Mouse (Mus musculus): ENCODE results near the gene Sh3pxd2a.

DNA sequence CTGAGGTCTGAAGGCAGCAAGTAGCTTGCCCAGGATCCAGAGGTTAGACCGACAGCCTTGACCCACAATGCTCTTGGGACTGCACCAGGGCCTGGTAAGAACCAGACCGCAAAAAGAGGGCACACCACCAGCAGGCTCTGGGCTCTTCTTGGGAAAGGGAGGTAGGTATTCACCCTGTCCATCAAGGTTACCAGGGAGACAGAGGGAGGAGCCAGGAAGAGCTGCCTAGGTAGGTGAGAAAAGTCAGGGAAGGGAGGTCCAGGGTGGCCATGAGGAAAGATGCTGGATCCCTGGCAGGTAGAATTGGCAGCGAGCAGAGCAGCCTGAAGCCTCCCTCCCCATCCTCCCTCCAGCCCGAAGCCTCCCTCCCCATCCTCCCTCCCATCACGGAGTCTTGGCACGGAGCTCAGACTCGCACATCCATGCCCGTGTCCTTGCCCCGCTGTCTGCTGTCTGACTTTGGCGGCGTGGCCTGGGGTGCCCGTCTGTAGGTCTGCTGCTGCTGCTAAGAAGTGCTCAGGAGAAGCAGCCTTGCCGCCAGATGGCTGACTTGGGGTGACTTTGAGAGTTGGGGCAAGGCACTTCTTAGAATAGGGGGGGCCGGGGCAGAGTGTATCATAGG is 115.7 kb downstream of the Sh3pxd2a start:
- TF ChIP-seq CTCF (conservative IDR thresholded peaks at IDR 0.05; ENCODE audit: low read length) (no peak), POU5F1 (IDR thresholded peaks at IDR 0.05; ENCODE audit: borderline replicate concordance, low read length) (no peak)
